Mouse (Mus musculus) right cerebral cortex, postnatal 14 days (tissue): ENCODE data around the gene Ccdc91.

Source experiments
- DNase-seq: peaks from one replicate; pipeline ENCODE4 v3.0.0; 2022

Gene Ccdc91

GRCm38 (mm10) chr6:147475727-147476613, at the start of gene Ccdc91:
Gene Ccdc91 (plus strand): TSS chr6:147475828.
- peak; percentile 88 for DNase-seq

GRCm38 (mm10) chr6:147426927-147427487, 48.6 kb upstream of the Ccdc91 start:
- no peak for DNase-seq

- DNase-seq = no peak
Observed at GRCm38 (mm10) chr6:147455775-147456174, 19.9 kb upstream of the Ccdc91 start.

- no peak for DNase-seq
Observed at GRCm38 (mm10) chr6:147458637-147459301, 16.9 kb upstream of the Ccdc91 start.

- no peak for DNase-seq
Observed at GRCm38 (mm10) chr6:147470016-147470415, 5.6 kb upstream of the Ccdc91 start.

GRCm38 (mm10) chr6:147481141-147481540, 5.5 kb downstream of the Ccdc91 start:
- DNase-seq = no peak

- no peak for DNase-seq
Observed at GRCm38 (mm10) chr6:147490120-147490519, 14.5 kb downstream of the Ccdc91 start.

GRCm38 (mm10) chr6:147492551-147492950, 16.9 kb downstream of the Ccdc91 start:
- DNase-seq = no peak

- no peak for DNase-seq
Observed at GRCm38 (mm10) chr6:147501439-147501838, 25.8 kb downstream of the Ccdc91 start.

- no peak for DNase-seq
Observed at GRCm38 (mm10) chr6:147506074-147506473, 30.4 kb downstream of the Ccdc91 start.

GRCm38 (mm10) chr6:147506496-147506895, 30.9 kb downstream of the Ccdc91 start:
- no peak for DNase-seq

- DNase-seq = no peak
Observed at GRCm38 (mm10) chr6:147507186-147507585, 31.6 kb downstream of the Ccdc91 start.

- no peak for DNase-seq
Observed at GRCm38 (mm10) chr6:147510516-147510915, 34.9 kb downstream of the Ccdc91 start.

- DNase-seq = peak; percentile 24
Observed at GRCm38 (mm10) chr6:147517909-147518308, 42.3 kb downstream of the Ccdc91 start.

GRCm38 (mm10) chr6:147525236-147525635, 49.6 kb downstream of the Ccdc91 start:
- no peak for DNase-seq

GRCm38 (mm10) chr6:147534971-147535370, 59.3 kb downstream of the Ccdc91 start:
- no peak for DNase-seq

GRCm38 (mm10) chr6:147538236-147538635, 62.6 kb downstream of the Ccdc91 start:
- DNase-seq = no peak

GRCm38 (mm10) chr6:147539056-147539600, 63.5 kb downstream of the Ccdc91 start:
- no peak for DNase-seq

GRCm38 (mm10) chr6:147540942-147541341, 65.3 kb downstream of the Ccdc91 start:
- DNase-seq = no peak

GRCm38 (mm10) chr6:147555591-147555990, 80.0 kb downstream of the Ccdc91 start:
- DNase-seq = no peak

GRCm38 (mm10) chr6:147559316-147559715, 83.7 kb downstream of the Ccdc91 start:
- DNase-seq = no peak

GRCm38 (mm10) chr6:147560436-147560835, 84.8 kb downstream of the Ccdc91 start:
- DNase-seq = no peak

GRCm38 (mm10) chr6:147569246-147569645, 93.6 kb downstream of the Ccdc91 start:
- no peak for DNase-seq
